Mouse (Mus musculus) small intestine, adult 2 months (tissue): ENCODE data around the gene Gpr88.

ENCODE experiments used
- CTCF ChIP-seq: fragments of 200-500 bp; IDR thresholded peaks from 2 replicates; pipeline ENCODE4 v1.5.1; 2012; ENCODE audit warnings: low read depth, mild to moderate bottlenecking, control low read depth, inconsistent platforms, low read length, moderate library complexity, mixed read lengths; ENCODE audit not compliant: insufficient replicate concordance, insufficient read length; ENCODE audit errors: extremely low read depth
- POLR2A ChIP-seq: fragments of 200-500 bp; IDR thresholded peaks from 2 replicates; pipeline ENCODE4 v1.6.1; 2012; ENCODE audit warnings: low read depth, mild to moderate bottlenecking, control low read depth, inconsistent platforms, low read length, moderate library complexity

DNA sequence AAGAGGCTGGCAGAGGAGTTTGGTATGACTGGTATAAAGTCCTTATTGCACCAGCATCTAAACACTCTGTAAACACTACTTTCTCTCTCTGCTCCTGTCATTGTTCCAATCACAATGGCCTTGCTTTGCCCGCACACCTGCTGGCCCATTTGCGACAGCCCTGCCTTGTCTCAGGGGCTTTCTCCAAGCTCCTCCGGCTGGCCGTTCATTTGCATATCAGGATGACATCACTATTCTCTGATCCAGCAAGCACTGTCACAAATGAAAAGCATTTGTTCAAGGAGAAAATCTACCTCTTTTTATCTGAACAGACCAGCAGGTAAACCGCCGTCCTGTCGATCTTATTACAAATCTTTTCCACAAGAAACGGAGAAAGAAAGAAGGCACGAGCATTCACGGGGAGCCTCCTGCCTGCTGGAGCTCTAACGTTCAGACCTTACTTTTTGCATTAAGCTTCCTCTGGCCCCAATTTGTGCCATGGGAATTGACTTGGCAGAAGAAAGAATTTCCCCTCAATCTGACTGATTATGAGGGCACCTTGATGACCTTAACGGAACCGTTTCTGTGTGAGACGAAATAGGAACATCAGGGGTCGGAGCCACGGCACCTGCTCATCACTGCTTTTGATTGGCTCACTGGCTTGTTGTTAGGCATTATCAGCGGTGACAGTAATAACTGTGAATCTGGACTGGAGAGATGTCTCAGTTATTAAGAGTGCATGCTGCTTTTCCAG is 30.6 kb downstream of the Gpr88 start:
- TF ChIP-seq POLR2A (no peak), CTCF (no peak)
